7 mouse cellular contexts compared by ENCODE assay signal in genomic region chr5:8055721-8056129, GRCm38 (mm10). TPM values are rescaled to one million over a fixed set of nuclear protein-coding genes. Genes with fewer than 3 reads are reported as not detected.
DNase-seq lines count a peak whose midpoint lies in the region; ATAC-seq and TF ChIP-seq lines count a peak whose summit lies in the region.

No protein-coding gene starts in this region.

- H3K9me3 ChIP-seq in embryonic facial prominence, embryonic 14.5 days (ENCODE audit: control insufficient read depth, low read length): no peaks in the 10 kb centered on the region
- no peaks in the 10 kb centered on the region for H3K9me3 ChIP-seq in hindbrain, postnatal 0 days (ENCODE audit: low read length)

- WGBS in thymus, adult 2 months: 5% methylated on average over 8 of the region's 8 CpGs
- 36% methylated on average over 8 of the region's 8 CpGs for WGBS in embryonic facial prominence, embryonic 14.5 days
- 18% methylated on average over 8 of the region's 8 CpGs for WGBS in hindbrain, postnatal 0 days

- peak overlapping the region; percentile 38 for H3K4me3 ChIP-seq in thymus, adult 2 months (ENCODE audit: control insufficient read depth, insufficient read depth, low read length)
- H3K4me3 ChIP-seq in embryonic facial prominence, embryonic 14.5 days (ENCODE audit: low read depth, low read length): peak overlapping the region; percentile 78
- peak overlapping the region; percentile 66 for H3K4me3 ChIP-seq in hindbrain, postnatal 0 days (ENCODE audit: low read length)

- TF ChIP-seq CTCF in thymus, adult 2 months (IDR thresholded peaks at IDR 0.05; ENCODE audit: borderline replicate concordance, control insufficient read depth, extremely low read depth, insufficient read depth, low read length, poor library complexity): no peak
- TF ChIP-seq CTCF in hindbrain, postnatal 0 days (IDR thresholded peaks at IDR 0.05; ENCODE audit: low read depth): no peak

- H3K27ac ChIP-seq in thymus, adult 2 months (ENCODE audit: control insufficient read depth, insufficient read depth, low read length): peak overlapping the region; percentile 84
- H3K27ac ChIP-seq in embryonic facial prominence, embryonic 14.5 days (replicated peaks; ENCODE audit: low read depth, low read length): peak overlapping the region; percentile 86
- peak overlapping the region; percentile 80 for H3K27ac ChIP-seq in hindbrain, postnatal 0 days

- peaks cover 7% of the 10 kb centered on the region for H3K36me3 ChIP-seq in thymus, adult 2 months (ENCODE audit: control insufficient read depth, insufficient read depth, low read length)
- H3K36me3 ChIP-seq in embryonic facial prominence, embryonic 14.5 days (ENCODE audit: control insufficient read depth, insufficient read depth, low read length): peaks cover 22% of the 10 kb centered on the region
- peaks cover 6% of the 10 kb centered on the region; the same call in 1 of the 2 replicates for H3K36me3 ChIP-seq in hindbrain, postnatal 0 days (ENCODE audit: insufficient read depth, low read length)

- DNase-seq in thymus, adult 2 months: peak; percentile 46
- no peak for DNase-seq in thymus, postnatal 10 days (ENCODE audit: low spot score in 2 of 2)
- no peak for DNase-seq in embryonic facial prominence, embryonic 14.5 days (ENCODE audit: low spot score)
- no peak for DNase-seq in hindbrain, postnatal 0 days (ENCODE audit: low spot score)
- peak; percentile 46 for DNase-seq in thymus, postnatal 14 days
- DNase-seq in gastrocnemius, postnatal 10 days: no peak

- peak overlapping the region; percentile 71 for H3K4me2 ChIP-seq in embryonic facial prominence, embryonic 14.5 days (ENCODE audit: low read depth, low read length)
- H3K4me2 ChIP-seq in hindbrain, postnatal 0 days (ENCODE audit: low read depth, low read length): peak overlapping the region; percentile 71

- H3K4me1 ChIP-seq in thymus, adult 2 months (replicated peaks; ENCODE audit: control insufficient read depth, insufficient read depth, low read length): peaks cover 10% of the 10 kb centered on the region
- H3K4me1 ChIP-seq in embryonic facial prominence, embryonic 14.5 days (ENCODE audit: control insufficient read depth, insufficient read depth, low read length): peaks cover 9% of the 10 kb centered on the region
- H3K4me1 ChIP-seq in hindbrain, postnatal 0 days (ENCODE audit: insufficient read depth, low read length): 0 out of 2 replicates have a peak, but pooled peaks cover 12% of the 10 kb centered on the region

- H3K27me3 ChIP-seq in thymus, adult 2 months (ENCODE audit: control insufficient read depth, insufficient read depth, low read length): no peaks in the 10 kb centered on the region
- no peaks in the 10 kb centered on the region for H3K27me3 ChIP-seq in embryonic facial prominence, embryonic 14.5 days (replicated peaks; ENCODE audit: control insufficient read depth, insufficient read depth, low read length)
- H3K27me3 ChIP-seq in hindbrain, postnatal 0 days (ENCODE audit: insufficient read depth, low read length): no peaks in the 10 kb centered on the region

- peak overlapping the region; percentile 91 for H3K9ac ChIP-seq in embryonic facial prominence, embryonic 14.5 days (ENCODE audit: low read depth, low read length)
- H3K9ac ChIP-seq in hindbrain, postnatal 0 days (replicated peaks; ENCODE audit: low read length): peak overlapping the region; percentile 75; the same call in 1 of the 2 replicates

- no peak for TF ChIP-seq POLR2A in thymus, adult 2 months (IDR thresholded peaks at IDR 0.05; ENCODE audit: control insufficient read depth, extremely low read depth, insufficient read depth, low read length, poor library complexity)

- no peak for ATAC-seq in embryonic facial prominence, embryonic 14.5 days (ENCODE audit: low read depth)
- peak; percentile 31 for ATAC-seq in hindbrain, postnatal 0 days
- peak; percentile 25 for ATAC-seq in megakaryocyte, adult 5-6 weeks (ENCODE audit: poor library complexity, severe bottlenecking)

RNA-seq across cellular contexts. Expression of gene Sri, which starts 9.8 kb away (rescaled TPM):
- polyA plus RNA-seq in thymus, adult 2 months (2012; rRNA removed): 181 and 216 TPM in 2 replicates
- polyA plus RNA-seq in embryonic facial prominence, embryonic 14.5 days (2014; fragmentation: Nextera tagmentation; extraction: Ambion mirVana): 241 and 254 TPM in 2 replicates
- total RNA-seq in hindbrain, postnatal 0 days (2014; rRNA removed): 106 and 108 TPM in 2 replicates
- polyA plus RNA-seq in hindbrain, postnatal 0 days (2015; fragmentation: Nextera tagmentation; extraction: Ambion mirVana): 170 and 175 TPM in 2 replicates
- total RNA-seq in megakaryocyte, adult 5-6 weeks (2015): 291 and 295 TPM in 2 replicates
- total RNA-seq in megakaryocyte, adult 5-6 weeks (2017): 122 and 177 TPM in 2 replicates
- 10 to 100 TPM; 43.7 to 51.3 TPM for total RNA-seq in gastrocnemius, postnatal 10 days (2021)

Comparison
In these comparisons a context has a peak if more than half of its experiments do, and no peak if none do; other contexts are left out.
1. DNase-seq: peak in thymus, adult 2 months (single experiment) and thymus, postnatal 14 days (single experiment); none in thymus, postnatal 10 days (0 of 2), embryonic facial prominence, embryonic 14.5 days (single experiment), hindbrain, postnatal 0 days (single experiment) and gastrocnemius, postnatal 10 days (single experiment).
2. Peak in every context shown above with its lines, with median percentiles within 50 percentile points of each other: H3K27ac ChIP-seq and H3K4me3 ChIP-seq.